Mouse (Mus musculus): ENCODE results near the gene Kcnn1.

The Kcnn1 gene

DNA sequence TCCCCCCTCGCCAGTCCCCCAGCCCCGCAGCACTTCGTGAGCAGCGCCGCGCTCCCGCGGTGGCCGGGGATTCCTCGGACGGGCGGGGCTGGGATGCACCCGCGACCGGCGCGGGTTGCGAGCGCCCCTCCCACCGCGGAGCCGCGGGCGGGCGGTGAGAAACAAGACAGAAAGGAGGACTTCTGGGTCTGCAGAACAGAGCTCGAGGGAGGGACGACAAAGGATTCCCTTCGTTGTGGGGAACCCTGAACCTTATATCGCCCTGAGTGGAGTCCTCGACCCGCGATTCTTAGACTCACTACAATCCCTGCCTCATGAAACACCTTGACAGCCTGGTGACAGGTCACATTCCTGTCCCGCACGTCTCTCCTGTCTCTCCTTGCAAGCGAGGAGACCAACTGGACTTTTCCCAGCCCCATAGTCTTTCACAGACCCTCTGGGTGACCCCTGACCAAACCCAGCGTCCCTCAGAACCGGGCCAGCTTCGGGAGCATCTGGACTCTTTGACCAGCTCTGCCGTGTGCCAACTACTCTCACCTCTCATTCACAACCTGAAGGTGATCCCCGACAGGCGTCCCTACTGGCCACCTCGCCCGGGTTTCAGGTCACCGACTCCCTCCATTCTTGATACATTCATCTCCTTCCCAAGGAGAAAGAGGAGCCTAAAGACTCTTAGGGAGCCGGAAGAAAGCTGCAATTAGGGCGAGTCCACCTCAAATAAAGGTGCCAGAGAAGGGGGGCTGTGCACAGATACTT lies 1.1 kb upstream of the Kcnn1 start:
- TF ChIP-seq GATA4 (IDR thresholded peaks at IDR 0.05; ENCODE audit: insufficient replicate concordance, low read length) = no peak

GRCm38 (mm10) chr8:70857516-70857915 lies 5.5 kb downstream of the Kcnn1 start:
- no peak for TF ChIP-seq GATA4 (IDR thresholded peaks at IDR 0.05; ENCODE audit: insufficient replicate concordance, low read length)

DNA sequence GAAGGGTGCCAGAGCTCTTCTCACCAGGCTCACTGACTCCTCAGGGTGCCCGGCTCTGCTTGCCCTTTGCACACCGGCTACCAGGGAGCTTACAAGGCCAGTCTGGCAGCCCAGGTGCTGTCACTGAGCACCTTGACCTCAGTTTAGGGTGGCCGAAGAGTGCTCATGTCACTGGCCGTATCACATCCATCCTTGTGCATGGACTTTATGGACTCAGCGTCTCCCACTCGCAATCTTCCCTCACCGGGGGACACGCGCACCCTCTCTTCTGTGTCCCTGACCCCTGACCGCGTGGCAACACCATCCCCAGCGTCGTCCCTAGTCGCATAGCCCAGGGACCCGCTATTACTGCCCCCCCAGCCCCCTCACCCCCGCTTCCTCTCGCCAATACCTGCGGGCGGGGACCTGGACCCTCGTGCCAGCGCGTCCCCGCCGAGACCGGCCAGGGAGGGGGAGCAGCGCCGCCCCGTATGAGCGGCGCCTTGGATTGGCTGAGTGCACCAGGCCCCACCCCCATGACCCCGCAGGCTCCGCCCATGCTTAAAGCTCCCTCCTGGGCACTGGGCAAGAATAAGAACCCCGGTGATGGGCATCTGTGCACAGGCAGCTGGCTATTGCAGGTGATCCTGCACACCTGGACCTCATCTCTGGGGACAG lies 6.4 kb downstream of the Kcnn1 start:
- no peak for TF ChIP-seq GATA4 (IDR thresholded peaks at IDR 0.05; ENCODE audit: insufficient replicate concordance, low read length)

- TF ChIP-seq GATA4 (IDR thresholded peaks at IDR 0.05; ENCODE audit: insufficient replicate concordance, low read length) = no peak
Measured at GRCm38 (mm10) chr8:70856028-70856427, 7.0 kb downstream of the Kcnn1 start.

- TF ChIP-seq GATA4 (IDR thresholded peaks at IDR 0.05; ENCODE audit: insufficient replicate concordance, low read length) = no peak
Measured at GRCm38 (mm10) chr8:70853863-70854262, 9.2 kb downstream of the Kcnn1 start.

DNA sequence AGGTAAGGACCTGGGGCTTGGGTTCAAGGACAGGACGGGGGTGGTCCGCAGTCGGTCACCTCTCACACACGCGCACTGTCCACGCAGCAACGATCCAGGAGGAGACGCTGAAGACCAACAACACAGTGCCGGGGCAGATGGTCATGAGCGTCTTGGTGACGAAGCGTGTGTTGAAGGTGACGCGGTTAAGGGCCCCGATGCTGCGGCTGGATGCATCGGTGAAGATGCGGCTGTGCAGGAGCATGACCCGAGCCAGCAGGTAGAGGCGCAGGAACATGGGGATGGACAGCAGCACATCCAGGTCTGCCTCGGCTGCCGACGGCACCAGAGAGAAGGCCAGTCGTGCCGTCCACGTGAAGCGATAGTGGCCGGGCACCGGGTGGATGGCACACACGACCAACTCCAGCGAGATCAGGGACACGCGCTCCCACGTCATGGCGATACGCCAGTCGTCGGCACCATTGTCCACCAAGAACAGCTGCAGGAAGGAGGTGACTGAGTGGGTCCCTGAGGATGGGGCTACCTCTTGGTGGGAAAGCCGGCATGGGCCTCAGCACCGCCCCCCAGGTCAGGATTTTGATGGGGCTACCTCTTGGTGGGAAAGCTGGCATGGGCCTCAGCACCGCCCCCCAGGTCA lies 10.3 kb downstream of the Kcnn1 start:
- TF ChIP-seq GATA4 (IDR thresholded peaks at IDR 0.05; ENCODE audit: insufficient replicate concordance, low read length) = no peak

DNA sequence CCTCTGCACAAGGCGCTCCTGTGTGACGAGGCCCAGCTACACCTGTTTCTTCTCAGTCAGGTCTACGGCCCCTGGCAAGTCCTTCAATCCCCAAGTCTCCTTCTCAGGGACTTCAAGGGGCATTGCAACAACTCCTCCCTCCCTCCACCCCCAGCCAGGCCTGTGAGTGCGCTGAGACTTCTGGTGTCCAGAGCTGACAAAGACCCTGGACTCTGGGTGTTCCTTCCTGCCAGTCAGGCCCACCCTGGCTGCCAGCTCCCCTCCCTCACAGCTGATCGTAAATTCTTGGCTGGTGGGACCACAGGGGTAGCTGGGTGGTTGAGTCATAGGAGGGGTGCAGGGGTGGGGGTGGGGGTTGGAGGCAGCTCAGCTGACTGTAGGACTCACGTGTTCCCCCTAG lies 11.2 kb downstream of the Kcnn1 start:
- TF ChIP-seq GATA4 (IDR thresholded peaks at IDR 0.05; ENCODE audit: insufficient replicate concordance, low read length) = no peak

DNA sequence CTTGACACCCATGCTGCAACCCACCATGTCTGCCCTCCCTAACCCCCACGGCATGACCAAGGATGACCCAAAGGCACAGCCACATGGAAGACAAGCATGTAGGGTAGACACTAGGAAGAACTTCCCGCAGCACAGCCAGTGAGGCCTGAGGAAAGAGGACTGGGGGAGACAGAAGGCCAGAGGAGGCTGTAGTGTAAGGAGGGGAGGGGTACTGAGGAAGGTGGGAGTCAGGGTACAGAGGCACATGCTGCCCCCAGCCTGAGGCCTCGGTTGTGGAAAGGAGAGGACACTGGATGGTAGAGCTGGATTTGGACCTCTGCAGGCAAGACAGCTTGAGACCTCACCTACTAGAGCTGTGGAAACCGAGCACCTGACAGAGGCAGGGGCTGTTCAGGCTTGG lies 12.1 kb downstream of the Kcnn1 start:
- no peak for TF ChIP-seq GATA4 (IDR thresholded peaks at IDR 0.05; ENCODE audit: insufficient replicate concordance, low read length)

DNA sequence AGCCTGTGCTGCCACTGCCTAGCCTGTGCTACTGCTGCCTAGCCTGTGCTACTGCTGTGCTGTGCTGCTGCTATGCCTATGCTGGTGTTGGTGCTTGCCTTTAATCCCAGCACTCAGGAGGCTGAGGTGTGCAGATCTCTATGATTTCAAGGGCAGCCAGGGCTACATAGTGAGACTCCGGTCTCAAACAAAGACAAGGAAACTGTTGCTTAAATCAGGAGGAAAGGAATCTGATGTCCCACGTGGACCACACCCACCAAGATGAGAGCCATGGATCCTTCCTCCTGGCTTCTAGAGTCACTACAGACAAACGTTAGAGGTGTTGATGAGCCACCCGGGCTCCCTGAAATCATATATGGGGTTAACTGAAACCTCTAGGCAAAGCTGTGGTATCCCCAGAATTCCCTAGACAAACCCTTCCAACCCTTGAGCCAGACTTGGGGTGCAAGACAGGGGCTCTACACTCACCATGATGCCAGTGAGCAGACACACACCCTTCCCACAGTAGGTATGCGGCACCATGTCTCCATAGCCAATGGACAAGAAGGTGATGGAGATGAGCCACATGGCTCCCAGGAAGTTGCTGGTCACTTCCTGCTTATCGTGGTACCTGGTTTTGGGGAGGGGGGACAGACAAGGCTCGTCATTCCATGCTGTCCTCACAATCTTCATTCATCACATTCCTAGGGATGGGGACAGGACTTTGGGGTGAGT lies 12.8 kb downstream of the Kcnn1 start:
- TF ChIP-seq GATA4 (IDR thresholded peaks at IDR 0.05; ENCODE audit: insufficient replicate concordance, low read length) = no peak

DNA sequence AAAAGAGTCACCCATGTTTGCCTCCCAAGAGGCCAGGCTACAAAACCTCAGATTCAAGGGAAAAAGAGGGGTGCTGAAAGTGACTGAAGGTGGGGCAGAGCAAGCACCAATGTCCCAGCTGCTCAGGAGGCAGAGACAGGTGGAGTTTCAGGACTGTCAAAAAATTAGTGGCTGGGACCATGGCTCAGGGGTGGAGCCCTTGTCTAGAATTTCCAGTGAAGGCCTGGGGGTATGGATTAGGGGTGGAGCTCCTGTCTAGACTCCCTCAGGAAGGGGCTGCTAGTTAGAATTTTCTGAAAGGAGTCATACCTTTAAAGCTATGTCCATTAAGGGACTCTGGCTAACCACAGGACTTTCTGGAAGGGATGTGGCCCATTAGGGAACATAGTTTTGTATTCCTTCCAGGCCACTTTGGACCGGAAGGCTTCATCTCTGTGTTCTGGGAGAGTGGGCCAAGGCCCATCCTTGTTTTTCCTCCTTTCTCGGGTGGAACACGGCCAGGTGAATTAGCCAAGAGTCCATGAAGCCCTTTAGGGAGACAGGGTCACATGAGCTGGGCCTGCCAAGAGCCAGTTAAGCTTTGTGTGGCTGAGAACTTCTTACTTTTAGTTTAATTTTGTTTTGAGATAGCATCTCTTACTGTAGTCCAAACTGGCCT lies 13.6 kb downstream of the Kcnn1 start:
- TF ChIP-seq GATA4 (IDR thresholded peaks at IDR 0.05; ENCODE audit: insufficient replicate concordance, low read length) = no peak

GRCm38 (mm10) chr8:70846371-70847154 lies 16.5 kb downstream of the Kcnn1 start:
- no peak for TF ChIP-seq GATA4 (IDR thresholded peaks at IDR 0.05; ENCODE audit: insufficient replicate concordance, low read length)

- no peak for TF ChIP-seq GATA4 (IDR thresholded peaks at IDR 0.05; ENCODE audit: insufficient replicate concordance, low read length)
Measured at GRCm38 (mm10) chr8:70845108-70845507, 17.9 kb downstream of the Kcnn1 start.

DNA sequence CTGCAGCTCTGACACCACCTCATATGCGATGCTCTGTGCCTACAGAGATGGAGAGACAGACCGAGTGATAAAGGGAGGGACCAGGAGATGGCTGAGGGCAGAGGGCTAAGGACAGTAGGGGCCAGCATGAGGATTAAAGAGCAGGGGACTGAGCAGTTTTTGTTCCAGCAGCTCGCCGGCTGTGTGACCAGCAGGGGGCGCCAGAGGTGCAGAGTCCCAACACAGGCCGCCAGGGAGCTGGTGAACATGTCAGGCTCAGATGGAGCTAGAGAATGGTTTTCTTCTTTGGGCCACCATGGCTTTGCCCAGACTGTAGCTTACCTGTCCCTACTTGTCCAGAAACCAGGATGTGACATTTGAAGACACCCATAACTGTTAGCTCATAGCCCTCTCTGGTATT lies 18.5 kb downstream of the Kcnn1 start:
- TF ChIP-seq GATA4 (IDR thresholded peaks at IDR 0.05; ENCODE audit: insufficient replicate concordance, low read length) = no peak

- no peak for TF ChIP-seq GATA4 (IDR thresholded peaks at IDR 0.05; ENCODE audit: insufficient replicate concordance, low read length)
Measured at GRCm38 (mm10) chr8:70843941-70844340, 19.1 kb downstream of the Kcnn1 start.
